Mouse (Mus musculus): ENCODE data around the gene Trim46.

The Trim46 gene

DNA sequence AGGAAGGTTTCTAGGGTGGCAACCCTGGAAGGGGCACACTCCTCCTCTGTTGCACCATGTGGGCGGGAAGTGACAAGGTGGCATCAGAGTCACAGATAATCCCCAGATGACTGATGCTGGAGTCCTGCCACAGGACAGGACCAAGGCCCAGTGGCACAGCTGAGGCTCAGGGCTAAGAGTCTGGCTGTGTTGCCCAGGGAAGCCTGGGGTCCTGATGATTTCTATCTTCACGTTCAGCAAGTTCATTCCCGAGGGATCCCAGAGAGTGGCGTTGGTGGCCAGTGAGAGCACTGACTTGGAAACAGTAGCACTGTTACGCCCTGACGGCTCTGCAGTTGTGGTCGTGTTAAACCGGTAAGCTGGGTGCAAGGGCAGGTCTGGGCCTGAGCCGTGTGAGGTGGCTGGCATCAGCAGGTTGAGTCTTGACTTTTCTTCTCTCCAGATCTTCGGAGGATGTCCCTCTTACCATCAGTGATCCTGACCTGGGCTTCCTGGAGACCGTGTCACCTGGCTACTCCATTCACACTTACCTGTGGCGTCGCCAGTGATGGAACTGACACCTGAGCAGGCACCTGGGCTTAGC is 37.9 kb downstream of the Trim46 start:
- DNase-seq, result no peak

DNA sequence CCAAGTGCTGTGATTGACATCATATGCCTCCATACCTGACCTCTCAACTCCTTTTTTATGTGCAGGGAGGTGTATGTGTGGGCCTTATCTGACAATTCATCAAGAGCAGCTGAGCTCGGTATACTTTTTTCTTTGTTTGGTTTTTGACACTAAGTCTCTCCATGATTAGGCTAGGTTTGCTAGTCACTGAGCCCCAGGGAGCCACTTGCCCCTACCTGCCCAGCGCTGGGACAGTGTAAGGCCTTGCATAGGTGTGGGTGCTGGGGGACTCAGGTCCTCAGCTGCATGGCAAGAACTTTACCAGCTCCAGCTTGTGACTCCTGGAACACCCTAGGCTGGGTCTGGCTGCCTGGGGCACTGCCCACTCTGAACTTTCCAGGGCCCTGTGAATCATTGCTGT is 39.4 kb downstream of the Trim46 start:
- DNase-seq, result no peak

DNA sequence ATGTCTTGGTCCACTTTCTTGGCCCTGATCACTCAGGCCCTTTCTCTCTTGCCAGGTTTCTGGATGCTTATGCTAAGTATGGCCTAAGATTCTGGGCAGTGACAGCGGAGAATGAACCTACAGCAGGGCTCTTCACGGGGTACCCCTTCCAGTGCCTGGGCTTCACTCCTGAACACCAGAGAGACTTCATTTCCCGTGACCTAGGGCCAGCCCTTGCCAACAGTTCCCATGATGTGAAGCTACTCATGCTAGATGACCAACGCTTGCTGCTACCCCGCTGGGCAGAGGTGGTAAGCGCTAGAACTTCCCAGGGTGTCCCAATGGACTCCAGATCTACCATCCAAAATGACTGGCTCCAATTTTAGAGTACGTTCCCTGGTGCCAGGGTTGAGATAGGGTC is 40.0 kb downstream of the Trim46 start:
- DNase-seq, result no peak

DNA sequence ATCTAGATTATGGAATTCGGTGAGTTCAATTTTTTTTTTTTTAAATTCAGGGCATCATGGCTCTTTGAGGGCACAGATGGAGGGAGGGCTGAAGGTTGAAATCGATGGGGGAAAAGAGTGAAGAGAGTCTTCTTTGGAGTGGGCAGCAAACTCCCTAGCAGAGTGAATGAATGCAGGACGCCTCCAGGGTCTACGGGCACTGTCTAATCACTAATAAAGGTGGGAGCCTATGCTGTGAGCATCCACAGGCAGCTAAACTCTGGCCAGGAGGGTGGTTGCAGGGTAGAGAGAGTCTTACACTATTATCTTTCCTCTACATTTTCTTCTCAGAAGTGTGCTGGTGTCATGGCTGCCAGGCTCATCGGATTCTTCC is 43.0 kb downstream of the Trim46 start:
- DNase-seq, result no peak

DNA sequence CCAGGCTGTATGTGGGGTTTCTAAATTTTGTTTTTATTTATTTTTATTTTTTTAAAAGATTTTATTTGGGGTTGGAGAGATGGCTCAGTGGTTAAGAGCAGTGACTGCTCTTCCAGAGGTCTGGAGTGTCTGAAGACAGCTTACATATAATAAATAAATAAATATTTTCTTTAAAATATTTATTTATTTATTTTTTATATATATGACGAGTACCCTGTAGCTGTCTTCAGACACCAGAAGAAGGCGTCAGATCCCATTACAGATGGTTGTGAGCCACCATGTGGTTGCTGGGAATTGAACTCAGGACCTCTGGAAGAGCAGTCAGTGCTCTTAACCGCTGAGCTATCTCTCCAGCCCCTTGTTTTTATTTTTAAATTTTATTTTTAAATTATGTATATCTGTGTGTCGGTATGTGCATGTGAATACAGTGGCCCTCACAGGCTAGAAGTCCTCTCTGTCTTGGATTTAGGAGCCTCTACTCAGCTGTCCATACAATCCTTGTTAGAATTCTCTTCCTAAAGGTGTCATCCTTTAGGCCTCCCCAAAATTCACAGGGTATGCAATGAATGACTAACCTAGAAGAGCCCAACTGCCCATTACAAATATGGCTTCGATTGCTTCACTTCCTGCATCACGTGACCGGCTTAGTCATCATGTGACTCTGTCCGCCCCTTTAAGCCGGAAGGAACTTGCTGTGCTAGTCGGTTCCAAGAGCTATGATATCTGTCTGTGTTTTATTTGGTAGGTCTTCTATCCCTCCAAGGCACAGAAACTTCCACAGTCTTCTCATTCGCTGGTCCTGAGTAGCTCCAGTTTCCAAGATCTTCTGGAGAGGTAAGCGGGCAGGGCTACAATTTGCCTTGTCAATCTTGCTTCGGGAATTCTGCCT is 43.6 kb downstream of the Trim46 start, which contains the start of gene Gba:
Gba (plus strand) TSS at position 676 of the 889 bp plus-strand sequence.
- DNase-seq, result peak; percentile 83

DNA sequence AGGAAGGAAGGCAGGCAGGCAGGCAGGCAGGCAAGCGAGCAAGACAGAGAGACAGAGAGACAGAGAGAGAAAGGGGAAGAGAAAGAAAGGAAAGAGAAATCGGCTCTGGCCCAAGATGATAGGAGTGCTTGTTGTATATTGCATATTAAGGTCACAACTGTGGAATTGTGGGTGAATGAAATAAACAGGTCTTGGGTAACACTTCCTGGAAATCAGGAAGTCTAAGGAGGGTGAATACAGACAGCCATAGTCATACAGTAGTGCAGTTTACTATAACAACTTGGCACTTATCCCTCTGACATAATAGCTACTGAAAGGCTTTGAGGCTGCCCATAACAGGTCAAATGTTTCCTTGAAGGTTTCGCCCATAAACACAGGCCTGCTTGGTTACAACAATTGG is 46.3 kb downstream of the Trim46 start:
- no peak for DNase-seq

DNA sequence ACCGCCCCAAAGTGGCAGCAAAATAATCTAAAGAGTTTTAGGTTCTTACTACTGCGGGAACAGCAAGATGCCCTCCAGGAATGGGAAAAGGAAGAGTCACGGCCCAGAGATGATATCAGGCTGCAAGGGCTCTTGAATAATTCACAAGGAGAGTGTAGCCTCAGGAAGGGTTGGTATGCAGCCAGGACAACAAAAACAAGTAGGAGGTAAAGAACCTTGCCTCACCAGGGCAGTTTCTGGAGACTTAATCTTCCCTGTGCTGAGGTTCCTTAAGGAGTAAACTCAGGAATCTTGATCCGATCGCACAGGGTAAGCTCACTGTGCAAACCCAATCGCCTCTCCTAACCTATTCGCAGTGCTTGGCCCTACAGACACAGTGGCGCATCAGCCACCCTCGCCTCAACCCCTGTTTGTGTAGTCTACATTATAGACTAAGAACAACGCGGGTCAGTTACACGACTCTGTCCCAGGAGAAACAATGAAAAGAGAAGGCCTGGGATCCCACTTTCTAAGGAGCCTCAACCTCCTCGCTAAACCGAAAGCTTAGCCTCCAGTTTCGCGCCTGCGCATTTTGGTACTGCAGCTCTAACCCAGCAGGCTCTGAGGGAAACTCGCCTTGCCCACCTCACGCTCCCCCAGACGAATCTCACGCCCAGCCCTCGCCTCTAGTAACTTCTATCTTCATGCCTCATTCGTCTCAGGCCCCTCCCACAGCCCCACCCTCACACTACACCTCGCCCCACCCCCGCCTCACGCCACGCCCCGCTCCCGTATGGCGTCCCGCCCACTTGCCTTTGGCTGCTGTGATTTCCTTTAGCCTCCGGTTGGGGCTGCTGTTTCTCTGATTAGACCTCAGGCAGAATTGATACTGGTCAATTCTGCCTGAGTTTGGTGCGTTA is 49.9 kb downstream of the Trim46 start:
- DNase-seq, result peak; percentile 83

DNA sequence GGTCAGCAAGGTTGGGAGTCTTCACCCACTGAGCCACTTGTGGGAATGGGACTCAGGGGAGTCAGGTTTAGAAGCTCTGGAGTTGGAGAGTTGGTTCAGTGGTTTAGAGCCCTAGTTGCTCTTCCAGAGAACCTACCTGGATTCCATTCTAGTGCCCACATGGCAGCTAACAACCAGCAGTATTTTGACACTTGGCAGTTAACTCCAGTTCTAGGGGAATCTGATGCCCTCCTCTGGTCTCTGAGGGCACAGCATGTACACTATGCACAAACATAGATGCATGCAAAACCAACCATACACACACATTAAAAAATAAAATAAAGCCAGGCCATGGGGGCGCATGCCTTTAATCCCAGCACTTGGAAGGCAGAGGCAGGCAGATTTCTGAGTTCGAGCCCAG is 52.3 kb downstream of the Trim46 start:
- no peak for DNase-seq

DNA sequence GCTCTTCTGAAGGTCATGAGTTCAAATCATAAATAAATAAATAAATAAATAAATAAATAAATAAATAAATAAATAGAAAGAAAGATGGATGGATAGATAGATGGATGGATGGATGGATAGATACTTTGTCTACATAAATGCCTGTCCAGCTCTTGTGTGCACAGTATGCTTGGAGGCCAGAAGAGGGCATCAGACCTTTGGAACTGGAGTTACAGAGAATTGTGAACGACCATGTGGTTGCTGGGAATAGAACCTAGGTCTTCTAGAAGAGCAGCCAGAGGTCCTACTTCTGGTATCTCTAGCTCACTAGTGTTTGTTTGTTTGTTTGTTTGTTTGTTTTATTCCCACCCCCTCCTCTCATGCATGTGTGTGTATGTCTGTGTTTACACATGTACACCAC is 52.8 kb downstream of the Trim46 start:
- DNase-seq, result no peak

DNA sequence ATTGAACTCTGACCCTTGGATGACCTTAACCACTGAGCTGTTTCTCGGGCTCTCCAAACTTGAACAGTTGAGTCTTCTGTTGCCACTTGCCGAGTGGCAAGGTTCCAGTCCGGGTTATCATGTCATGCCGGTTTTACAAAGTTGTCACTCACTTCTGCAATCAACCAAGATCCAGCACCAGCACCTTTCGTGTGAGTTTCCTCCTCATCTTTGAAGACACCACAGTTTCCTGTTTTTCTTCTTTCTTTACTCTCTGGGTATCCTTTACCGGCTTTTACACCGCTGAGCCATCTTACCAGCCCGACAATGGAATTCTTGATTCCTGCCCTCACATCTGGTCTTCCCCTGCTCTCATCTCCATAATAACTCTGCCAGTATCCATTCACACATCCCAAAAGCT is 55.7 kb downstream of the Trim46 start:
- no peak for DNase-seq

DNA sequence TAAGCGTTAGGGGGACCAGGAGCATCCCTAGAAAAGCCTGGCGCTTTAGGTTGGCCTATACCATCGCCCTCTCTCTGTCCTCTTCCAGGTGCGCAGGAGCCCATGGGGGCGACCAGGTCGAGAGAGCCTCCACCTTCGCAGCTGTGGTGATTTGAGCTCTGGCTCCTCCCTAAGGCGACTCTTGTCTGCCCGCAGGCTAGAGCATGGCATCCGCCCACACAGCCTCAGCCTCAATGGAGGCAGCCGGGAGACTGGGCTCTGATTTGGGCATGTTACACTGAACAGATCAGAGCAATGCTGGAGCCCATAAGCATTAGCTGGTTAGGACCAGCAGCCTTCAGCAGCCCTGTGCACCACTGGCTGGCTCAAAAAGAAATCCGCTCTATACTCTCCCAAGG is 57.6 kb downstream of the Trim46 start:
- DNase-seq, result no peak

DNA sequence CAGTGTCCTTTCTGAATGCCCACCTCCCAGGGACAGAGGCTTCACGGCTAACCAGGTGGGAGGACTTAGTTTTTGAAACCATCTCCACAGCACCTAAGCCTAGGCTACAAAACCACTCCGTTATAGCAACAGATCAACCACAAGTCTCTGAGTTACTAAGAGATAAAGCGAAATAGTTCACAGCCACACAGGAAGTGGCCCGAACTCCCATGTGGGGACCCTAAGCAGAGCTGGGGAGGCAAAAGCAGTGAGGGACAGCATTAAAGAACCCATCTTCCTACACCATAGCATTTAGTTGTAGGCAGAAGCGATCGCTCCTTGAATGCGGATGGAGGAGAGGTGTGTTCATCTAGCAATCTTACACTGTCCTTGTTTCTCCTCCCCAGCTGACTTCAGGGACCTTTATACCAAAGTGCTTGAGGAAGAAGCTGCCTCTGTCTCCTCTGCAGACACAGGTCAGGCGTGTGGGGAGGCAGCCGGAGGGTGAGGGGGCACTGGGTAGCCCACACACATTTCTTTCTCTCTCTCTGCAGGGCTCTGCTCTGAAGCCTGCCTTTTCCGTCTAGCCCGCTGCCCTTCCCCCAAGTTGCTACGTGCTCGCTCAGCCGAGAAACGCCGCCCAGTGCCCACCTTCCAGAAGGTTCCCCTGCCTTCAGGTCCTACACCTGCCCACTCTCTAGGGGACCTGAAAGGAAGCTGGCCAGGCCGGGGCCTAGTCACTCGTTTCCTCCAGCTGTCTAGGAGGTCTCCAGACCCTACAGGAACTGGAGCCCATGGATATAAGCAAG is 58.2 kb downstream of the Trim46 start:
- no peak for DNase-seq

DNA sequence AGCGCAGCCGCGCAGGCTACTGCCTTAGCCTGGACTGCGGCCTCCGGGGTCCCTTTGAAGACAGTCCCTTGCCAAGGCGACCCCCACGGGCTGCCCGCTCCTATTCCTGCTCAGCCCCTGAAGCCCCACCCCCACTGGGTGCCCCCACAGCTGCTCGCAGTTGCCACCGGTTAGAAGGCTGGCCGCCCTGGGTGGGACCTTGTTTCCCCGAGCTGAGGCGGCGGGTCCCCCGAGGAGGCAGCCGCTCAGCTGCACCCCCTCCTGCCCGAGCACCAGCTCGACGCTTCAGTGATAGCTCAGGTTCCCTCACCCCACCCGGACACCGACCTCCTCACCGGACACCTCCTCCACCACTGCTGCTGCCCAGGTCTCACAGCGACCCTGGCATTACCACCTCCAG is 58.9 kb downstream of the Trim46 start:
- DNase-seq, result no peak
